Mouse (Mus musculus) gastrocnemius, adult 18-20 months (tissue): Measurements from ENCODE around the gene Cdyl. TPM values are rescaled to one million over a fixed set of nuclear protein-coding genes. Genes with fewer than 3 reads are reported as not detected.
A peak's percentile ranks its signal among the peaks of the same experiment; 100 is the strongest.

Experiments used
- DNase-seq: peaks from one replicate; pipeline ENCODE4 v3.0.0; 2021; ENCODE audit warnings: low spot score
- long read RNA-seq, 2 experiments: library from polyadenylated mRNA; stranded (forward); transcript quantifications; one replicate each; pipeline ENCODE4 v2.0.0; 2021
- total RNA-seq, 2 experiments: library from RNA; stranded (reverse); gene quantifications; 2 replicates each; pipeline ENCODE4 v1.2.3; 2021

Cdyl gene
- 1 to 10 TPM; 4.5 to 5.8 TPM for total RNA-seq
- long read RNA-seq, experiment 1, partial matches to known transcripts, result 0 of 7 reads
- long read RNA-seq, experiment 1, other reads (novel, unspliced or antisense), result 4 of 7 reads
- long read RNA-seq, experiment 2, transcript Cdyl-202 (7 exons, 3,575 nt), result major isoform, 7 of 10 reads
- long read RNA-seq, experiment 2, partial matches to known transcripts, result 1 of 10 reads
- long read RNA-seq, experiment 2, other reads (novel, unspliced or antisense), result 2 of 10 reads

GRCm38 (mm10) chr13:35659406-35659985 lies at the start of gene Cdyl:
Cdyl (plus strand) TSS chr13:35659833.
- no peak for DNase-seq

GRCm38 (mm10) chr13:35610718-35611117 lies 48.9 kb upstream of the Cdyl start:
- DNase-seq, result no peak

- no peak for DNase-seq
Observed at GRCm38 (mm10) chr13:35612506-35612905, 47.1 kb upstream of the Cdyl start.

- DNase-seq, result no peak
Observed at GRCm38 (mm10) chr13:35614832-35615479, 44.7 kb upstream of the Cdyl start.

GRCm38 (mm10) chr13:35616524-35617099 lies 43.0 kb upstream of the Cdyl start:
- DNase-seq, result no peak

- peak; percentile 57 for DNase-seq
Observed at GRCm38 (mm10) chr13:35619356-35619755, 40.3 kb upstream of the Cdyl start.

- no peak for DNase-seq
Observed at GRCm38 (mm10) chr13:35620756-35621155, 38.9 kb upstream of the Cdyl start.

- DNase-seq, result no peak
Observed at GRCm38 (mm10) chr13:35624831-35625230, 34.8 kb upstream of the Cdyl start.

- no peak for DNase-seq
Observed at GRCm38 (mm10) chr13:35625556-35625955, 34.1 kb upstream of the Cdyl start.

GRCm38 (mm10) chr13:35627319-35627718 lies 32.3 kb upstream of the Cdyl start:
- DNase-seq, result no peak

- no peak for DNase-seq
Observed at GRCm38 (mm10) chr13:35647132-35647823, 12.4 kb upstream of the Cdyl start.

GRCm38 (mm10) chr13:35650284-35650872 lies 9.3 kb upstream of the Cdyl start:
- DNase-seq, result no peak

GRCm38 (mm10) chr13:35652851-35653250 lies 6.8 kb upstream of the Cdyl start:
- DNase-seq, result no peak

- no peak for DNase-seq
Observed at GRCm38 (mm10) chr13:35656853-35657252, 2.8 kb upstream of the Cdyl start.

- DNase-seq, result no peak
Observed at GRCm38 (mm10) chr13:35665456-35665855, 5.8 kb downstream of the Cdyl start.

GRCm38 (mm10) chr13:35669910-35670469 lies 10.4 kb downstream of the Cdyl start:
- no peak for DNase-seq

GRCm38 (mm10) chr13:35670875-35671274 lies 11.2 kb downstream of the Cdyl start:
- DNase-seq, result no peak

GRCm38 (mm10) chr13:35676921-35677320 lies 17.3 kb downstream of the Cdyl start:
- DNase-seq, result no peak

GRCm38 (mm10) chr13:35677433-35678051 lies 17.9 kb downstream of the Cdyl start:
- DNase-seq, result no peak

- no peak for DNase-seq
Observed at GRCm38 (mm10) chr13:35678691-35679090, 19.1 kb downstream of the Cdyl start.

GRCm38 (mm10) chr13:35681361-35681760 lies 21.7 kb downstream of the Cdyl start:
- DNase-seq, result no peak
